Mouse (Mus musculus) spleen, adult 2 months (tissue): ENCODE results near the gene Sntb2. TPM values are rescaled to one million over a fixed set of nuclear protein-coding genes. Genes with fewer than 3 reads are reported as not detected.
"Not testable (repeated sequence)": the region's sequence is repeated elsewhere in the genome, so short reads cannot be mapped to it uniquely, and the experiment has no call there.

Experiments used
- DNase-seq, 2 experiments: peaks; one replicate each; pipeline versions ENCODE4 v3.0.0 to v3.0.0-alpha.2; 2012 to 2021; ENCODE audit warnings: low spot score in 2 of 2, low read depth in 1 of 2
- H3K27ac ChIP-seq: fragments of 200-500 bp; 2 replicates; pipeline ENCODE4 v1.5.1; 2012; ENCODE audit warnings: low read length, inconsistent platforms; ENCODE audit not compliant: insufficient read depth
- H3K27me3 ChIP-seq: fragments of 200-500 bp; 2 replicates; pipeline ENCODE4 v1.6.1; 2012; ENCODE audit warnings: mild to moderate bottlenecking, moderate library complexity, low read length, inconsistent platforms; ENCODE audit not compliant: control insufficient read depth, insufficient read depth
- H3K36me3 ChIP-seq: fragments of 200-500 bp; 2 replicates; pipeline ENCODE4 v1.6.1; 2012; ENCODE audit warnings: mild to moderate bottlenecking, low read length, inconsistent platforms; ENCODE audit not compliant: control insufficient read depth, insufficient read depth
- H3K4me1 ChIP-seq: fragments of 200-500 bp; 2 replicates; pipeline ENCODE4 v1.6.1; 2011; ENCODE audit warnings: inconsistent platforms; ENCODE audit not compliant: control insufficient read depth, insufficient read depth, insufficient read length
- H3K4me3 ChIP-seq: fragments of 200-500 bp; 2 replicates; pipeline ENCODE4 v1.5.1; 2011; ENCODE audit warnings: mild to moderate bottlenecking, inconsistent platforms; ENCODE audit not compliant: insufficient read depth, insufficient read length; ENCODE audit errors: extremely low read depth
- CTCF ChIP-seq: fragments of 200-500 bp; IDR thresholded peaks from 2 replicates; pipeline ENCODE4 v1.5.1; 2011; ENCODE audit warnings: mild to moderate bottlenecking, inconsistent platforms; ENCODE audit not compliant: insufficient read depth, insufficient read length, insufficient replicate concordance; ENCODE audit errors: extremely low read depth
- POLR2A ChIP-seq: fragments of 200-500 bp; IDR thresholded peaks from 2 replicates; pipeline ENCODE4 v1.6.1; 2011; ENCODE audit warnings: low read depth, low read length, inconsistent platforms
- WGBS: fragments of 180-500 bp; shearing (Covaris S2); methylation state at CpG from one replicate; pipeline ENCODE4 v1.1.7; 2018; 5-methylcytosine and 5-hydroxymethylcytosine counted together
- polyA plus RNA-seq: library from polyadenylated mRNA; depleted of rRNA; stranded (reverse); fragments of >200 nt; gene quantifications from 2 replicates; pipeline ENCODE4 v1.2.3, GENCODE M21; 2012

Gene Sntb2
- polyA plus RNA-seq, 1 experiment: 4.9 TPM

DNA sequence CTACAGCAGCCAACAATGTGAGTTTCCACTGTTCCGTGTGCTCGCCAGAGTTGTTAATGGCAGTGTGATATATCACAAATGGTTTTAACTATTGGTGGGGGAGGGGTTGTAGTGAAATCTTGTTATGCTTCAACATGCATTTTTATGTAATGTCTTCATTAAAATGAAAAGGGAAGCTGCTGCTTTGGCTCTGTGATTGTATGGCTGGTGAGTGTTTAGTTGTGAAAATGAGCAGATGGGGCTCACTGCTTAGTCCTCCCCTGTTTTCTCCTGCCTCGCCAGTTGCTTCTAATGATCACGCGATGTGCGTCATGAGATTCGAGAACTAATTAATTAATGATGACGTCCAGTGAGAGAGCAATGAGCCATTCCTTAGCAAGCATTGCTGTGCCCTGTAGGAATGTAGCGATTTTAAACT, 49.9 kb downstream of the Sntb2 start:
- no peaks in the 10 kb centered on the region for H3K27me3 ChIP-seq
- 83% methylated on average over 9 of the region's 9 CpGs for WGBS
- no peak overlapping the region for H3K4me3 ChIP-seq
- no peak for TF ChIP-seq CTCF
- no peak for TF ChIP-seq POLR2A
- DNase-seq: no peak
- no peaks in the 10 kb centered on the region for H3K4me1 ChIP-seq
- no peak overlapping the region for H3K27ac ChIP-seq
- H3K36me3 ChIP-seq: no peaks in the 10 kb centered on the region

DNA sequence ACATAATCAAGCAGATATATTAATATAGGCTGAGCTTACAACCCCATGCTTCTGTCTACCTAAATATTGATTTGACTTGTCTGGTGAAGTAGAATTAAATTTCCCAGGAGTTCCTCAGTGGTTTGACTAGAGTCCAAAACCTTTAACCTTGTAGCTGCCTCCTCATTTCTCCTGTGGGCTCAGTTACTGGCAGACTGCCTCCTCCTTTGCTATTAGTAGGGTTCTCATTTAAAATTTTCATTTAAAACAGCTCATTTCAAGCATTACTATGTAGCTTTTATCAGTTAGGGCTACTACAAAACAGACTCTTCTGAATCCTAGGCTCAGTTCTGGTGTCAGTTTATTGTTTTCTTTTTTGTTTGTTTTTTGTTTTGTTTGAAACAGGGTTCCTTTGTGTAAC, 50.4 kb downstream of the Sntb2 start:
- H3K27me3 ChIP-seq: no peaks in the 10 kb centered on the region
- H3K4me1 ChIP-seq: no peaks in the 10 kb centered on the region
- no peak for TF ChIP-seq POLR2A
- H3K27ac ChIP-seq: no peak overlapping the region
- no peak for DNase-seq
- no peaks in the 10 kb centered on the region for H3K36me3 ChIP-seq
- H3K4me3 ChIP-seq: no peak overlapping the region

DNA sequence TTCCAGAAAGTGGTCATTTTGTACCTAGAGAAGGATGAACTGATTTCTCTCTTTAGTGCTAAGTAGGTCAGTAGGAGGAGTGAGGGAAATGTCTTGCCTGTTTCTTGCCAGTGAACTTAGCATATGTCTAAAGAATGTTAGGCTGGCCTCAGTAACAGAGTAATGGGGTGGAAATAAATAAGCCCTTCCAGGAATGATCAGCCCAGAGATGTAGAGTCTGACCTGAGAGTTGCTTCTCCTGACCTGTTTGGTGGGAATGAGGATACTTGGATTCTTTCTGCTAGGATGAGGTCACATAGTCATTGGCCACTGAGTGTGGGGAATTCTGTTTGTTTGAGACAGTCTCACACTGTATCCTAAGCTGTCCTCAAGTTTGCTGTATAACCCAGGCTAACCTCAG, 52.0 kb downstream of the Sntb2 start:
- no peaks in the 10 kb centered on the region for H3K27me3 ChIP-seq
- H3K27ac ChIP-seq: no peak overlapping the region
- no peak for DNase-seq
- H3K4me1 ChIP-seq: no peaks in the 10 kb centered on the region
- no peak overlapping the region for H3K4me3 ChIP-seq
- TF ChIP-seq CTCF (no peak), POLR2A (no peak)
- no peaks in the 10 kb centered on the region; the same call in 1 of the 2 replicates for H3K36me3 ChIP-seq

- no peaks in the 10 kb centered on the region for H3K4me1 ChIP-seq
- no peak for DNase-seq
- TF ChIP-seq POLR2A: no peak
- TF ChIP-seq CTCF: no peak
- no peak overlapping the region for H3K4me3 ChIP-seq
- H3K27me3 ChIP-seq: no peaks in the 10 kb centered on the region
- WGBS: 95% methylated on average over 7 of the region's 7 CpGs
- H3K27ac ChIP-seq: no peak overlapping the region
- H3K36me3 ChIP-seq: no peaks in the 10 kb centered on the region; the same call in 1 of the 2 replicates
Observed at GRCm38 (mm10) chr8:106991393-106991792, 55.8 kb downstream of the Sntb2 start.

DNA sequence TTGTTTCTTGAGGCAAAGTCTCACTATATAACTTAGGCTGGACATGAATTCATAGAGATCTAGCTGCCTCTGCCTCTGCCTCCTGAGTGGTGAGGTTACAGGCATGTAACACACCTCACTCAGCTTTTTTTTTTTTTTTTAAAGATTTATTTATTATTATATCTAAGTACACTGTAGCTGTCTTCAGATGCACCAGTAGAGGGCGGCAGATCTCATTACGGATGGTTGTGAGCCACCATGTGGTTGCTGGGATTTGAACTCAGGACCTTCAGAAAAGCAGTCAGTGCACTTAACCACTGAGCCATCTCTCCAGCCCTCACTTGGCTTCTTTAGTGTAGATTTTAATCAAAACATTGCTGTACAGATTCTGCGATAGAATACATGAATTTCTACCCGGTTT, 60.8 kb downstream of the Sntb2 start:
- H3K27ac ChIP-seq, DNase-seq, H3K36me3 ChIP-seq, H3K4me1 ChIP-seq, H3K4me3 ChIP-seq, H3K27me3 ChIP-seq: not testable (repeated sequence)
- WGBS: 90% methylated on average over 4 of the region's 4 CpGs

DNA sequence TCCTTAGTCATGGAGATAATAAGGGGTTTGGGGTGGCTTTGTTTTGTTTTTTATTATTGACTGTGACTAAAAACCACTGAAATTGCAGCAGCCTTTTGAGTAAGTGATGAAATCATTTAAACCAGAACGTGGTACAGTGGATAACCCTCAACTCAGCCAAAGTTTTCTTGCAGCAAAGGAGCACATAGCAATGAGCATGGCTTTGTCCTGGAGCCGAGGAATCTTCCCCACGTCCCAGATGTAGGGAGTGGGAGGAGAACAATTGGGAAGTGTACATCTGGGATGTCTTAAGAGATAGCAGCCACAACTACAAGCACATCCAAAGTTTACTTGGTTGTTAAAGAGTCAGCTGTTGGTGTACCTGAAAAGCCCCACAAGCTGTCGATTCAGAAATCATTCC, 61.9 kb downstream of the Sntb2 start:
- Histone ChIP-seq H3K36me3 (no peaks in the 10 kb centered on the region; the same call in 1 of the 2 replicates), H3K27ac (no peak overlapping the region), H3K27me3 (no peaks in the 10 kb centered on the region), H3K4me1 (no peaks in the 10 kb centered on the region), H3K4me3 (no peak overlapping the region)
- DNase-seq: no peak
- no peak for TF ChIP-seq POLR2A
- no peak for TF ChIP-seq CTCF
- 87% methylated on average over 4 of the region's 4 CpGs for WGBS

GRCm38 (mm10) chr8:106999068-106999467, 63.5 kb downstream of the Sntb2 start:
- TF ChIP-seq POLR2A: no peak
- DNase-seq: no peak
- Histone ChIP-seq H3K27me3 (no peaks in the 10 kb centered on the region), H3K27ac (no peak overlapping the region), H3K4me1 (no peaks in the 10 kb centered on the region), H3K4me3 (no peak overlapping the region), H3K36me3 (no peaks in the 10 kb centered on the region; the same call in 1 of the 2 replicates)
- 82% methylated on average over 1 of the region's 1 CpGs for WGBS

DNA sequence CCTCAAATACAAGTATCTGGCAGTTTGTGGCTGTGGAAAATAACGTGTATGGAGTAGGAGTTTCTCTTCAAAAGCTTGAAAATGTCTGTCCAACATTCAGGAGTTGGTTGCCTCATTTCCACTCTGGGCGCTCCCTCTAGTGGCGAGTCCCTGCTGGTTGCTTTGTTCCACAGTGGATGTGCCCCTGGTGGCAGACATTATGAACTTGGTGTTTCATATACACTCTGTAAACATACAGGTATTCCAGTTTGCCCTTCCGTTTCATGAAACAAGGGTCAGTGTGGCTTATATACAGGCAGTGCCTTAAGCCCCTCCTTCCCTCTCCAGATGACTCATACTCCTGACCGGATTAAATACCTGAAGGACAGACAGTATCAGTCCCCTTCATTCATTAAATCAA, 67.0 kb downstream of the Sntb2 start:
- DNase-seq: peak; percentile 67 to 85
- H3K27ac ChIP-seq: no peak overlapping the region
- WGBS: 28% methylated on average over 5 of the region's 5 CpGs
- H3K4me1 ChIP-seq: no peaks in the 10 kb centered on the region
- H3K27me3 ChIP-seq: no peaks in the 10 kb centered on the region
- H3K36me3 ChIP-seq: no peaks in the 10 kb centered on the region
- no peak for TF ChIP-seq POLR2A
- peak; percentile 98 for TF ChIP-seq CTCF
- H3K4me3 ChIP-seq: no peak overlapping the region
